Mouse (Mus musculus): Measurements from ENCODE around the gene Rasal3. TPM values are rescaled to one million over a fixed set of nuclear protein-coding genes. Genes with fewer than 3 reads are reported as not detected.

Gene Rasal3
- polyA plus RNA-seq, 1 experiment from 2014 or later = 5.5 TPM

DNA sequence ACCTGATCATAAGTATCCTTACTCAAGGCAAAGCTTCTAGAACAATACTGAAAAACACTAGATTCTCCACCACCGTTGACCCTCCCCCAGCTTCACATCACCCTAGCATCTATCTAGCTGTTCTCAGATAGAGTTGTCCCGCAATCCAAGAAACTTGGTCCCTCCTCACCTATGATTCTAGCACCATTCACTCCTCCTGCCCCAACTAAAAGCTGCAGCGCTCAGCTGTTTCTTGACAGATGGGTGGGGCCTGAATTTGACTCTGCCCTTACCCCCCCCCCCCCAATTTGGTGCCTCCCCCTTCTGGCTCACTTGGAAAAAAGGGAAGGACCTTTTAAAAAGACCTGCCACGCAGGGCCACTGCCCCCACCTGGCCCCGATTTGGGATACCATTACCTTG, 38.5 kb downstream of the Rasal3 start:
- peak; percentile 27; the same call in 1 of the 2 replicates for ATAC-seq (ENCODE audit: borderline replicate concordance, extremely low read depth, low FRiP score, low TSS enrichment)
- WGBS = 40% methylated on average over 5 of the region's 5 CpGs

DNA sequence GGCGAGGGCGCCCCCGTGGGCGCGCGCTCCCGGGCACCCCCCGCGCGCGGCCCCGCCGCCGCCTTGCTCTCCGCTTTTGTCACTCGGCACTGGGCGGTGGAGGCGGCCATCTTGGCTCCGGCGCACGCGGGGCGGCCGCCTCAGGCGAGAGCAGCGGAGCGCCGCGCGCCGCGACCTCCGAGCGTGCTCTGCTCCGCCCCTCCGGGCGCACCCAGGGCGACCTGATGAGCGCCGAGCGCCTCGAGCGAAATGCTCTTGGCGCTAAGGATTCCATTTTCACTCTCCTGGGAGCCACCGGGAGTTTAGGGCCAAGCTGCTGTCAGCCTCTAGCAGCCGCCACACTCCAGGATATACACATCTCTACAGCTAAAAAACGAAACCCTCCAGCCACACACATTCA, 39.1 kb downstream of the Rasal3 start:
- peaks cover 24% of the 10 kb centered on the region for H3K4me1 ChIP-seq
- ATAC-seq (ENCODE audit: borderline replicate concordance, extremely low read depth, low FRiP score, low TSS enrichment) = peak; percentile 91
- no peaks in the 10 kb centered on the region for H3K9me3 ChIP-seq
- H3K27ac ChIP-seq = peak overlapping the region; percentile 79
- peak overlapping the region; percentile 65 for H3K4me2 ChIP-seq
- H3K9ac ChIP-seq = peak overlapping the region; percentile 91
- 1% methylated on average over 44 of the region's 47 CpGs for WGBS
- H3K4me3 ChIP-seq = peak overlapping the region; percentile 99
- peaks cover 27% of the 10 kb centered on the region for H3K36me3 ChIP-seq
- no peaks in the 10 kb centered on the region for H3K27me3 ChIP-seq

More for the DNA sequence above, 38.5 kb downstream of the Rasal3 start:
- Histone ChIP-seq H3K36me3 (peaks cover 22% of the 10 kb centered on the region), H3K27ac (peak overlapping the region; percentile 79), H3K27me3 (no peaks in the 10 kb centered on the region), H3K9ac (peak overlapping the region; percentile 33), H3K4me1 (peaks cover 24% of the 10 kb centered on the region), H3K4me2 (peak overlapping the region; percentile 65), H3K9me3 (no peaks in the 10 kb centered on the region), H3K4me3 (peak overlapping the region; percentile 99)

DNA sequence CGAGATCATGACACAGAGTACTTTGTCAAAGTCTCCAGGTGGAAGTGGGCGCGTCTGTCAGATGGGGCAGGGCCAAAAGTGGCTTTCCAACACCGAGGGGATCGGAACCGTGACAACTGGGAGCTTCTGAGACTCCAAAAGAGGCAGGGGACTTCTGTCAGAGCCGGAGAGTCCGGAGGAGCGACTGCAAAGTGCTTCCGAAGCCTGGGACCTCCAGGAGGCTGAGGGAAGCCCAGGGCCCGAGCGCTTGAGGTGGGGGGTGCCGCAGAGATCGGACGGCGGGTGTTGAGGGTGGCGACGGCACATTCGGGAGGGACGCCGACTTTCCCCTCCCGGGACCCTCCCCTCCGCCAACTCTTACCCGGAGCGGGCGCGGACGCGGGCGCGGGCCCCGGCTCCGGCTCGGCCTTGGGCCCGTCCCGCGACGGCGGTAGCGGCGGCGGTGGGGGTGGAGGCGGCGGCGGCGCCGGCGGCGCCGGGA, 39.5 kb downstream of the Rasal3 start:
- H3K4me2 ChIP-seq = peak overlapping the region; percentile 65
- no peaks in the 10 kb centered on the region for H3K9me3 ChIP-seq
- under 1% methylated on average over 20 of the region's 50 CpGs for WGBS
- H3K36me3 ChIP-seq = peaks cover 32% of the 10 kb centered on the region
- H3K4me3 ChIP-seq = peak overlapping the region; percentile 99
- H3K4me1 ChIP-seq = peaks cover 24% of the 10 kb centered on the region
- H3K27ac ChIP-seq = peak overlapping the region; percentile 79
- H3K9ac ChIP-seq = peak overlapping the region; percentile 91
- H3K27me3 ChIP-seq = no peaks in the 10 kb centered on the region
- ATAC-seq (ENCODE audit: borderline replicate concordance, extremely low read depth, low FRiP score, low TSS enrichment) = peak; percentile 46

DNA sequence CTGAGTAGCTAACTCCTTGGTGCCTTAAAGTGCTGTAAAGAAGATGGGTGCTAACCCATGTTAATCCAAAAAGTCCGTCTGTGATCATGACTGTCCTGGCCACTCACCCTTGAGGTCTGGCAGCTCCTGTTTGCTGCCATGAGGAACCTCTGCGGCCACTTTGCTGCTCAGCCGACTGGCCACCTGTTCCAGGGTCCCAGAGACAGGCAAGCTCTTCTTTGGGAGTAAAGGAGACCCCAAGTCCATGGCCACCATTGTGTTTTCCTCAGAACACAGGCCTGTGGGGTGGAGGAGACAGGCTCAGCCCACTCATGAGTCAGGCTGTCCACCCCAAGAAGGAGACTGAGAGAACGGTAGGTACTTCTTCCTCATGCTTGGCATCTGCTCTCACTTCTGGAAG, 40.7 kb downstream of the Rasal3 start:
- Histone ChIP-seq H3K27ac (no peak overlapping the region), H3K9ac (peak overlapping the region; percentile 91; the same call in 1 of the 2 replicates), H3K9me3 (no peaks in the 10 kb centered on the region), H3K4me2 (peak overlapping the region; percentile 65), H3K27me3 (no peaks in the 10 kb centered on the region), H3K4me3 (peak overlapping the region; percentile 99), H3K4me1 (peaks cover 24% of the 10 kb centered on the region), H3K36me3 (peaks cover 43% of the 10 kb centered on the region)
- no peak for ATAC-seq (ENCODE audit: borderline replicate concordance, extremely low read depth, low FRiP score, low TSS enrichment)
- 70% methylated on average over 4 of the region's 4 CpGs for WGBS

DNA sequence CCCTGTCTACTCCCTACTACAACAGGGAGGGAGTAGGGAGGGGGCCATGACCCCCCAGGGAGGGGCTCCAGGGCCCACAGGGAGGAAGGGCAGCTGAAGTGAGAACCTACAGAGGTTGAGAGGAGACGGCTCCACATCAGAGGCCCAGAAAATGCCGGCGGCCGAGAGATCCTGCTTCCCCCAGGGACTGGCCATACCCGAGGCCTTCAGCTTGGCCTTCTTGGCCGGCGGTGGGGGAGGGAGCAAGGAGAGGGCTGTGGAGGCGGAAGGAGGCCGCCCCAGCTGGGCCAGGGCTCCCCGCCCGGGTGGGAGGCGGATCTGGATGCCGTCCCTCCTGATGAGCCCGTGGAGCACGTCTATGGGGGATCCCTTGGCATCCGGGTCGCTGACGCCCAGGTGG, 43.5 kb downstream of the Rasal3 start:
- H3K4me2 ChIP-seq = no peak overlapping the region
- 86% methylated on average over 18 of the region's 18 CpGs for WGBS
- H3K9me3 ChIP-seq = no peaks in the 10 kb centered on the region
- H3K9ac ChIP-seq = no peak overlapping the region
- no peak overlapping the region for H3K4me3 ChIP-seq
- ATAC-seq (ENCODE audit: borderline replicate concordance, extremely low read depth, low FRiP score, low TSS enrichment) = no peak
- H3K36me3 ChIP-seq = peaks cover 71% of the 10 kb centered on the region
- no peaks in the 10 kb centered on the region for H3K27me3 ChIP-seq
- H3K27ac ChIP-seq = no peak overlapping the region
- peaks cover 20% of the 10 kb centered on the region for H3K4me1 ChIP-seq

DNA sequence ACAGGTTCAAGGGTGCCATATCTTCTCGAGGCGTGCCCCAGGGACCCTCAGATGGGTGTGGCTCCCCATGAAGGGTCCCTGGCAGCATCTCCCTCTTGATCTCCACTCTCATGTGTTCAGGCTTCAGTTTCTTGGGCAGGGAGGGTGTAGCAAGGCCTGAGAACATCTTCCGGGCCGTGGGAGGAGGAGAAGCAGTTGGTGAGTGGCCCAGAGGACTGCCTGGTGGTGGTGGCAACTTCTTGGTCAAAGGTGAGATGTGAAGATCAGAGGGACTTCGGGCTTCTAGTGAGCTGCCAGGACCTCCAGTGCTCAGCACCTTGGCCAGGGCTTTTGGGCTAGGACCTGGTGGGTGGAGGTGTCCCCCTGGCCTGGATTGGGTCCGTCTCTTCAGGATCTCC, 44.4 kb downstream of the Rasal3 start:
- H3K36me3 ChIP-seq = peaks cover 80% of the 10 kb centered on the region
- no peak overlapping the region for H3K27ac ChIP-seq
- H3K4me3 ChIP-seq = no peak overlapping the region
- H3K4me1 ChIP-seq = peaks cover 15% of the 10 kb centered on the region
- H3K9ac ChIP-seq = no peak overlapping the region
- no peak overlapping the region for H3K4me2 ChIP-seq
- ATAC-seq (ENCODE audit: borderline replicate concordance, extremely low read depth, low FRiP score, low TSS enrichment) = no peak
- no peaks in the 10 kb centered on the region for H3K27me3 ChIP-seq
- no peaks in the 10 kb centered on the region for H3K9me3 ChIP-seq
- 86% methylated on average over 6 of the region's 6 CpGs for WGBS

DNA sequence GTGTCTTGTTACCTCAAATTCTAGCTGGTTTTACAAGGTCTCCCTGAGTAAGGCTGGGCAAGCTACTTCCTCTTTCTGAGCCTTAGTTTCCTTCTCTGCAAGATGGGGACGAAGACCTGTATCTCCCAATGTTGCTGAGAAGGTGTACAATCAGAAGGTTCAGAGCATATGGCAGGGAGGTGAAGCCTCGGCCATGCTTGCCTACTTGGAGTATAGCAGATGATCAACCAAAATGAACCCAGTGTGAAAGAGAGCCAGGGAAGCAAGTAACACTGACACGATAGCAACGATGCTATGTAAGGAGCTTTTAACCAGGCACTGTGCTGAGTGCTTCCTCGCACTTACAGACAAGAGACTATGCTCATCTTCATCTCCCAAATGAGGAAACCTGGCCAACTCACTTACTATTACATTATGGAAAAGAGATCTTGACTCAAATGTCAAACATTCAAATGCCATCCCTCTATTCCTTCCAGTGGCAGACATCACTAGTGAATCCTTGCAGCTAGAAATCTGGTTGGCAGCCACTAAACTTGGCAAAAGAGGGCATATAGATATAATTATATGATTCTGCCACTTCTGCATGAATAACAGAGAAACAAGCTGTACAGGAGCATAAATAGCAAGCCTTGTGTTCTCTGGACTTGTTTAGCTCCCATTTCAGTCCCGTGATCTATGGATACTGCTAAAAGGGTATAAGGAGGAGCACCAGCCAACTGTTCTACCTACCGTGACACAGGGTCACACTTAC, 45.0 kb downstream of the Rasal3 start:
- Histone ChIP-seq H3K27ac (no peak overlapping the region), H3K27me3 (no peaks in the 10 kb centered on the region), H3K4me1 (peaks cover 12% of the 10 kb centered on the region), H3K9ac (no peak overlapping the region), H3K9me3 (no peaks in the 10 kb centered on the region), H3K4me3 (no peak overlapping the region), H3K36me3 (peaks cover 82% of the 10 kb centered on the region), H3K4me2 (no peak overlapping the region)
- WGBS = 92% methylated on average over 7 of the region's 7 CpGs
- ATAC-seq (ENCODE audit: borderline replicate concordance, extremely low read depth, low FRiP score, low TSS enrichment) = no peak

DNA sequence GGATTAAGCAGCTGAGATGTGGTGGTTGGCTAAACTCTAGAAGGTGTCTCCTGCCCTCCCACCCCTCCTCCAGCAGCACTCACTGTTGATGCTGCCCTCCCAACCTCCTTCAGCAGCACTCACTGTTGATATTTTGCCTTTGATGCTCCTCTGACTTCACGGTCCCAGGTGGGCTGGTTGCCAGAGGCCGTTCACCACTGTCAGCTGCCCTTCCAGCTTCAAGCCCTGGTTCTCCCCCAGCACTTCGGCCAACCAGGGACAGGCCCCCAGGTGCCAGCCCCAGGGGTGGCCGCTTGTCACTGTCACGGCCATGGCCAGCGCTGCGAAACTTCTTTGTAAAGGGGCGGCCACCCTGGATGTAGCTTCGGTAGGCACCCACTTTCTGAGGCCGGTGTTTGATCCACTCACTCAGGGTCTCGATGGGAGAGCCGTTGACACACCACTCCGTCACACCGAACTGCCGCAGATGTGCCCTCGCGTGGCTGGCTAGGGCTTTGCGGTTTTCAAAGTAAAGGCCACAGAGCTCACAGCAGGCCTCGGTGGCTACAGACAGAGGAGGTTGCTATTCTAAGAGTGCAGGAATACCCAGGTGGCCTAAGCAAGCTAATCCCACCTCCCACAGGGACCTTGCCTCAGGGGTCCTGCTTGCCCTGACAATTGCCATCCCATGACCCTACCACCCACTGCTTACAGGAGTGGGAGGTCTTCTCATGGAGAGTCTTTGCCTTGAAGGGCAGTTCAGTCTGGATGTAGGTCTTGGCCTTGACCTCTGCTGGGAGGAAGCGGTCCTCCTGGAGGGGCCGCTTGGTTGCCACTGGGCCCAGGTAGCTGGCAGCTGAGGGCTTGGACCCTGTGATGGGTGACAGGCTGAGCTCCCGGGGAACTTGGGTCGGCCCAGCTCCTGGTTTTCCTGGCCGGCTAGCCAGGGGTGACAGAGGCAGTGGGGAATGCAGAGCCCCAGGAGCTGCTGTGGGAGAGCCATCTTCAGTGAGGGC, 46.3 kb downstream of the Rasal3 start:
- no peak for ATAC-seq (ENCODE audit: borderline replicate concordance, extremely low read depth, low FRiP score, low TSS enrichment)
- whole genome bisulfite sequencing = 82% methylated on average over 24 of the region's 24 CpGs
- no peak overlapping the region for H3K27ac ChIP-seq

DNA sequence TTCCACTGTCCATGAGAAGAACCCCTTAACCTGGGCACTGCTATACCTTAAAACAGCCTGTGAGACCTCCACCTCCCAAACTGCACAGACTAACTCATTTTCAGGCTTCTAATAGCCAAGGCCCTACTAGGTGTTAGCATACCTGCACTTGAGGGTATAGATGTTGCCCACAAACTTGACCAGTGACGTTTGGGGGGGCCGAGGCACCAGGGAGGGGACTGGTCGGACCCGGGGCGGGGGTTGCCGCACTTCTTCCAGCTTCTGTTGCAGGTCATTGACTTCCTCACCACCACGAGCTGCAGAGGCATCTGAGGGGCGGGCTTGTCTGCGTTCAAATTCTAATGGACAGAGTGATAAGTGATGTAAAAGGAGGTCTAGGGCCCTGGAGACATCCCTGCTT, 47.1 kb downstream of the Rasal3 start:
- no peak overlapping the region for H3K9ac ChIP-seq
- no peak overlapping the region for H3K27ac ChIP-seq
- peaks cover 75% of the 10 kb centered on the region for H3K36me3 ChIP-seq
- H3K9me3 ChIP-seq = no peaks in the 10 kb centered on the region
- whole genome bisulfite sequencing = 88% methylated on average over 9 of the region's 9 CpGs
- H3K4me3 ChIP-seq = no peak overlapping the region
- ATAC-seq (ENCODE audit: borderline replicate concordance, extremely low read depth, low FRiP score, low TSS enrichment) = no peak
- H3K4me2 ChIP-seq = no peak overlapping the region
- H3K27me3 ChIP-seq = no peaks in the 10 kb centered on the region
- no peaks in the 10 kb centered on the region for H3K4me1 ChIP-seq

More for the DNA sequence above, 46.3 kb downstream of the Rasal3 start:
- no peaks in the 10 kb centered on the region for H3K9me3 ChIP-seq
- no peak overlapping the region for H3K4me3 ChIP-seq
- no peak overlapping the region for H3K4me2 ChIP-seq
- H3K27me3 ChIP-seq = no peaks in the 10 kb centered on the region
- H3K4me1 ChIP-seq = no peaks in the 10 kb centered on the region
- no peak overlapping the region for H3K9ac ChIP-seq
- peaks cover 80% of the 10 kb centered on the region for H3K36me3 ChIP-seq

DNA sequence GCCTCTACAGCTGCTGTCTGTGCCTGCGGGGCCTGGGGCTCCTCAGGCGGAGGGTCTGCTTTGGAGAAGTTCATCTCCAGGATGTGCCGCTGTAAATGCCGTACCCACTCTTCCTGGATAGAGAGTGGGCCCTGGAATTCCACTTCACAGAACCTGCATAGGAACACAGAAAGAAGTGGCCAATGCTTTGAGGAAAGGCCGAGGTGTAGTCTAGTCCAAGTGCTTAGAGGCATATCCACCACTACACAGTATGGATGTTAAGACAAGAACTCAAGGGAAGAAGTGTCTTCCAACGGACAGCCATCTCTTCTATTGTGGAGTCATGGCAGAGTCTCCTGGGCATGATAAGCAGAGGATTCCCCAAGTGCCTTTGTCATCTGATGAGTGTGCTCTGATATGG, 48.4 kb downstream of the Rasal3 start:
- H3K27ac ChIP-seq = no peak overlapping the region
- H3K4me2 ChIP-seq = no peak overlapping the region
- H3K9ac ChIP-seq = no peak overlapping the region
- ATAC-seq (ENCODE audit: borderline replicate concordance, extremely low read depth, low FRiP score, low TSS enrichment) = no peak
- H3K9me3 ChIP-seq = no peaks in the 10 kb centered on the region
- peaks cover 62% of the 10 kb centered on the region for H3K36me3 ChIP-seq
- H3K4me1 ChIP-seq = 0 out of 2 replicates have a peak, but pooled peaks cover 3% of the 10 kb centered on the region
- WGBS = 86% methylated on average over 6 of the region's 6 CpGs
- H3K27me3 ChIP-seq = no peaks in the 10 kb centered on the region
- no peak overlapping the region for H3K4me3 ChIP-seq

DNA sequence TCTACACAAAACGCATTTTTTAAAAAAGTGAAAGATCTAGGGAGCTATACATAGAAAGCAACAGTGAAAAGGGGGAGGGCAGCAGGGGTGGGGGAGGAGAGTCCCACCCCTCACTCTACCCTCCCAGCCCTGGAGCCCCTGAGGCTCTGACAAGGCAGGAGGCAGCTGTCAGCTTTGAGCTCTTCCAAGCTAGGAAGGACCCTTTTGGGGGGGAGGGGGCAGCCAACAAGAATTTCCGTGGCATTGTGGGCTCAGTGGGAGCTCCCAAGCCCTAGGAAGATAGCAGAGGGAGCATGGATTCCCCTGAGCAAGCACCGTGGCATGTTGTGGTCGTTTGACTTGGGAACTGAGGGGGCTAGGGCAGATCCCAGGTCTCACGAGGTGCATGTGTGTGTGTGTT, 49.2 kb downstream of the Rasal3 start:
- Histone ChIP-seq H3K36me3 (peaks cover 54% of the 10 kb centered on the region), H3K4me2 (no peak overlapping the region), H3K27me3 (no peaks in the 10 kb centered on the region), H3K4me3 (no peak overlapping the region), H3K4me1 (peaks cover 10% of the 10 kb centered on the region), H3K9me3 (no peaks in the 10 kb centered on the region), H3K9ac (no peak overlapping the region), H3K27ac (no peak overlapping the region)
- WGBS = 63% methylated on average over 5 of the region's 5 CpGs
- ATAC-seq (ENCODE audit: borderline replicate concordance, extremely low read depth, low FRiP score, low TSS enrichment) = no peak
